Mouse (Mus musculus) brain, embryonic 14.5 days (tissue): ENCODE measurements around the gene Cenpm.

ENCODE experiments used
- CTCF ChIP-seq: fragments of 200-500 bp; IDR thresholded peaks from 2 replicates; pipeline ENCODE4 v1.5.1; 2012; ENCODE audit warnings: inconsistent platforms, mild to moderate bottlenecking, moderate library complexity, borderline replicate concordance; ENCODE audit not compliant: insufficient read depth, insufficient read length; ENCODE audit errors: extremely low read depth
- POLR2A ChIP-seq: fragments of 200-500 bp; IDR thresholded peaks from 2 replicates; pipeline ENCODE4 v1.6.1; 2012; ENCODE audit warnings: mild to moderate bottlenecking, inconsistent platforms, borderline replicate concordance; ENCODE audit not compliant: poor library complexity, insufficient read depth, insufficient read length, severe bottlenecking; ENCODE audit errors: extremely low read depth

- no peak for TF ChIP-seq CTCF
- no peak for TF ChIP-seq POLR2A
Measured at GRCm38 (mm10) chr15:82207105-82207459, 37.5 kb downstream of the Cenpm start.
